In genomic region chr5:115362819-115363714, GRCm38 (mm10) we compare ENCODE assay signal across 10 mouse cellular contexts. TPM values are rescaled to one million over a fixed set of nuclear protein-coding genes. Genes with fewer than 3 reads are reported as not detected.
DNase-seq lines count a peak whose midpoint lies in the region; ATAC-seq lines count a peak whose summit lies in the region.
"Had no signal": no experiment of that assay in that cellular context is flagged by ENCODE, and none has a peak within 500 bp of the region (broad histone marks: within the 10 kb centered on the region; RNA-seq: fewer than 3 reads in every experiment).

No protein-coding gene starts in this region.

- intact Hi-C loops in left cerebral cortex, postnatal 10 days (cut with DNase I) = no loop called here

- no peaks in the 10 kb centered on the region for H3K9me3 ChIP-seq in neural tube, embryonic 15.5 days (replicated peaks)
- H3K9me3 ChIP-seq in forebrain, embryonic 14.5 days (replicated peaks; ENCODE audit: control insufficient read depth, low read length) = no peaks in the 10 kb centered on the region
- H3K9me3 ChIP-seq: heart, embryonic 12.5 days had no signal

- WGBS in neural tube, embryonic 15.5 days = 11% methylated on average over 19 of the region's 19 CpGs
- 24% methylated on average over 19 of the region's 19 CpGs for WGBS in forebrain, embryonic 14.5 days

- no peak overlapping the region for H3K4me3 ChIP-seq in neural tube, embryonic 15.5 days (replicated peaks)
- no peak overlapping the region for H3K4me3 ChIP-seq in forebrain, embryonic 14.5 days (ENCODE audit: low read depth, low read length)
- H3K4me3 ChIP-seq: heart, embryonic 12.5 days had no signal

- no peak overlapping the region for H3K9ac ChIP-seq in neural tube, embryonic 15.5 days (replicated peaks)
- peak overlapping the region; percentile 35 for H3K9ac ChIP-seq in forebrain, embryonic 14.5 days (ENCODE audit: low read length)
- H3K9ac ChIP-seq: heart, embryonic 12.5 days had no signal

- no peak overlapping the region; the same call in 1 of the 2 replicates for H3K4me2 ChIP-seq in neural tube, embryonic 15.5 days
- no peak overlapping the region for H3K4me2 ChIP-seq in forebrain, embryonic 14.5 days (ENCODE audit: low read length)
- H3K4me2 ChIP-seq: heart, embryonic 12.5 days had no signal

- DNase-seq in neural tube, embryonic 10.5 days (ENCODE audit: extremely low spot score, low spot score) = peak; percentile 48
- DNase-seq in forebrain, embryonic 14.5 days (ENCODE audit: low spot score) = peak; percentile 49
- peak; percentile 41 to 48 for DNase-seq in left cerebral cortex, postnatal 10 days (ENCODE audit: extremely low spot score in 1 of 2, low spot score in 2 of 2)
- DNase-seq in cerebellum, postnatal 10 days = no peak
- no peak for DNase-seq in adrenal gland, postnatal 10 days
- DNase-seq in urinary bladder, adult 2 months (ENCODE audit: low spot score) = no peak
- DNase-seq: kidney, adult 2 months; spleen, adult 18-20 months had no signal

- H3K4me1 ChIP-seq in neural tube, embryonic 15.5 days = no peaks in the 10 kb centered on the region
- H3K4me1 ChIP-seq in forebrain, embryonic 14.5 days (ENCODE audit: control insufficient read depth, insufficient read depth, low read length) = no peaks in the 10 kb centered on the region
- H3K4me1 ChIP-seq: heart, embryonic 12.5 days had no signal

- ATAC-seq in neural tube, embryonic 15.5 days (ENCODE audit: low FRiP score) = no peak
- peak; percentile 67; the same call in 1 of the 2 replicates for ATAC-seq in forebrain, embryonic 14.5 days

- H3K27ac ChIP-seq in neural tube, embryonic 15.5 days (replicated peaks) = no peak overlapping the region; the same call in 1 of the 2 replicates
- peak overlapping the region; percentile 50 for H3K27ac ChIP-seq in forebrain, embryonic 14.5 days (ENCODE audit: low read depth, low read length)

- no peaks in the 10 kb centered on the region for H3K27me3 ChIP-seq in neural tube, embryonic 15.5 days (replicated peaks)
- H3K27me3 ChIP-seq in forebrain, embryonic 14.5 days (replicated peaks; ENCODE audit: control insufficient read depth, insufficient read depth, low read length) = no peaks in the 10 kb centered on the region

- H3K36me3 ChIP-seq in neural tube, embryonic 15.5 days = no peaks in the 10 kb centered on the region
- no peaks in the 10 kb centered on the region for H3K36me3 ChIP-seq in forebrain, embryonic 14.5 days (ENCODE audit: control insufficient read depth, insufficient read depth, low read length)
- H3K36me3 ChIP-seq: heart, embryonic 12.5 days had no signal

RNA-seq across cellular contexts. Expression of gene Cox6a1, which starts 14.3 kb away (rescaled TPM):
- polyA plus RNA-seq in neural tube, embryonic 15.5 days (2015; fragmentation: Nextera tagmentation; extraction: Ambion mirVana) = 1,223 and 1,358 TPM in 2 replicates
- 1,083 and 1,200 TPM in 2 replicates for polyA plus RNA-seq in forebrain, embryonic 14.5 days (2014; fragmentation: Nextera tagmentation; extraction: Ambion mirVana)
- 100 to 1,000 TPM; 685 to 725 TPM for total RNA-seq in left cerebral cortex, postnatal 10 days (2021)
- total RNA-seq in adrenal gland, postnatal 10 days (2021) = 1,000 to 10,000 TPM; 1,718 to 1,856 TPM
- polyA plus RNA-seq in urinary bladder, adult 2 months (2012; rRNA removed) = 940 and 1,078 TPM in 2 replicates

RNA-seq across cellular contexts. Expression of gene Triap1, which starts 22.0 kb away (rescaled TPM):
- 56.1 and 56.8 TPM in 2 replicates for polyA plus RNA-seq in neural tube, embryonic 15.5 days (2015; fragmentation: Nextera tagmentation; extraction: Ambion mirVana)
- polyA plus RNA-seq in forebrain, embryonic 14.5 days (2014; fragmentation: Nextera tagmentation; extraction: Ambion mirVana) = 56.4 and 57.6 TPM in 2 replicates
- total RNA-seq in left cerebral cortex, postnatal 10 days (2021) = 10 to 100 TPM; 30.3 to 32.8 TPM
- total RNA-seq in adrenal gland, postnatal 10 days (2021) = 10 to 100 TPM; 28.5 to 30.1 TPM
- polyA plus RNA-seq in urinary bladder, adult 2 months (2012; rRNA removed) = 47.5 and 63.9 TPM in 2 replicates

RNA-seq across cellular contexts. Expression of gene Gatc, which starts 22.1 kb away (rescaled TPM):
- 32.2 and 37.0 TPM in 2 replicates for polyA plus RNA-seq in neural tube, embryonic 15.5 days (2015; fragmentation: Nextera tagmentation; extraction: Ambion mirVana)
- polyA plus RNA-seq in forebrain, embryonic 14.5 days (2014; fragmentation: Nextera tagmentation; extraction: Ambion mirVana) = 30.1 and 32.9 TPM in 2 replicates
- 10 to 100 TPM; 23.8 to 25.5 TPM for total RNA-seq in left cerebral cortex, postnatal 10 days (2021)
- 10 to 100 TPM; 19.1 to 20.1 TPM for total RNA-seq in adrenal gland, postnatal 10 days (2021)
- polyA plus RNA-seq in urinary bladder, adult 2 months (2012; rRNA removed) = 13.6 and 18.0 TPM in 2 replicates

RNA-seq across cellular contexts. Expression of gene Srsf9, which starts 36.1 kb away (rescaled TPM):
- polyA plus RNA-seq in neural tube, embryonic 15.5 days (2015; fragmentation: Nextera tagmentation; extraction: Ambion mirVana) = 138 and 154 TPM in 2 replicates
- 165 and 169 TPM in 2 replicates for polyA plus RNA-seq in forebrain, embryonic 14.5 days (2014; fragmentation: Nextera tagmentation; extraction: Ambion mirVana)
- total RNA-seq in left cerebral cortex, postnatal 10 days (2021) = 10 to 100 TPM; 59.6 to 64.6 TPM
- 10 to 100 TPM; 67.1 to 70.7 TPM for total RNA-seq in adrenal gland, postnatal 10 days (2021)
- 56.7 and 60.4 TPM in 2 replicates for polyA plus RNA-seq in urinary bladder, adult 2 months (2012; rRNA removed)

Comparison
In these comparisons a context has a peak if more than half of its experiments do, and no peak if none do; other contexts are left out.
1. DNase-seq: peak in neural tube, embryonic 10.5 days (single experiment), forebrain, embryonic 14.5 days (single experiment) and left cerebral cortex, postnatal 10 days (2 of 2); none in cerebellum, postnatal 10 days (0 of 2), adrenal gland, postnatal 10 days (single experiment) and urinary bladder, adult 2 months (single experiment).